Mouse (Mus musculus) activated CD4-positive, CD25-positive, alpha-beta regulatory T cell, adult 9 weeks (primary cell): ENCODE measurements around the gene Cops2. TPM values are rescaled to one million over a fixed set of nuclear protein-coding genes. Genes with fewer than 3 reads are reported as not detected.

Experiments used
- polyA plus RNA-seq: library from polyadenylated mRNA; unstranded; fragments of 100-300 nt; shearing (Covaris generic); gene quantifications from one replicate; pipeline ENCODE4 v1.2.1, GENCODE M21; 2017

Cops2 gene
- polyA plus RNA-seq, result 64.4 TPM

GRCm38 (mm10) chr2:125858521-125859280, at the start of gene Cops2, which contains the start of gene Galk2:
Gene Cops2, minus strand, starts transcription at chr2:125859139.
Gene Galk2, plus strand, starts transcription at chr2:125859109.

GRCm38 (mm10) chr2:125782719-125783109, 76.2 kb downstream of the Cops2 start, which contains the start of gene Secisbp2l:
Gene Secisbp2l, minus strand, starts transcription at chr2:125782870.

Other genes with a start within 250 kb of the Cops2 start
- gene Cep152, start 234.0 kb downstream of the Cops2 start, polyA plus RNA-seq, result 13.5 TPM
- gene Eid1, start 186.0 kb downstream of the Cops2 start, polyA plus RNA-seq, result 17.2 TPM
- 0.17 TPM for gene Shc4, start 135.0 kb downstream of the Cops2 start, polyA plus RNA-seq
- gene Secisbp2l, start 76.3 kb downstream of the Cops2 start, polyA plus RNA-seq, result 23.7 TPM
- gene Galk2, start within 50 bp of the Cops2 start, polyA plus RNA-seq, result 51.7 TPM
- gene Fgf7, start 175.5 kb upstream of the Cops2 start, polyA plus RNA-seq, result 0.16 TPM